Mouse (Mus musculus) embryonic facial prominence, embryonic 13.5 days (tissue): ENCODE results near the gene Dnajb6. TPM values are rescaled to one million over a fixed set of nuclear protein-coding genes. Genes with fewer than 3 reads are reported as not detected.
A peak's percentile ranks its signal among the peaks of the same experiment; 100 is the strongest.

Experiments
- ATAC-seq: fragments of 200-750 bp; cut with Nextera tagmentation; 2 replicates; pipeline ENCODE4 v1.8.0; 2017; ENCODE audit warnings: low read depth; ENCODE audit not compliant: insufficient number of reproducible peaks, insufficient read depth, low FRiP score, low TSS enrichment
- H3K27ac ChIP-seq: fragments of 300-500 bp; sonication (generic); 2 replicates; pipeline ENCODE4 v1.5.1; 2015; ENCODE audit warnings: moderate library complexity, mild to moderate bottlenecking, inconsistent platforms
- H3K27me3 ChIP-seq: fragments of 300-500 bp; sonication (generic); 2 replicates; pipeline ENCODE4 v1.6.1; 2015; ENCODE audit warnings: mild to moderate bottlenecking, inconsistent platforms
- H3K36me3 ChIP-seq: fragments of 300-500 bp; sonication (generic); 2 replicates; pipeline ENCODE4 v1.6.1; 2015; ENCODE audit warnings: mild to moderate bottlenecking, inconsistent platforms
- H3K4me1 ChIP-seq: fragments of 300-500 bp; sonication (generic); 2 replicates; pipeline ENCODE4 v1.6.1; 2015; ENCODE audit warnings: inconsistent platforms
- H3K4me2 ChIP-seq: fragments of 300-500 bp; sonication (generic); 2 replicates; pipeline ENCODE4 v1.6.1; 2015; ENCODE audit warnings: moderate library complexity, mild to moderate bottlenecking, inconsistent platforms
- H3K4me3 ChIP-seq: fragments of 300-500 bp; sonication (generic); 2 replicates; pipeline ENCODE4 v1.5.1; 2015; ENCODE audit warnings: mild to moderate bottlenecking, inconsistent platforms
- H3K9ac ChIP-seq: fragments of 300-500 bp; sonication (generic); 2 replicates; pipeline ENCODE4 v1.6.1; 2015; ENCODE audit warnings: mild to moderate bottlenecking, inconsistent platforms
- H3K9me3 ChIP-seq: fragments of 300-500 bp; sonication (generic); 2 replicates; pipeline ENCODE4 v1.6.1; 2016; ENCODE audit warnings: inconsistent platforms
- WGBS: fragments of 180-500 bp; shearing (Covaris S2); methylation state at CpG from one replicate; pipeline ENCODE4 v1.1.7; 2015; ENCODE audit warnings: mixed read lengths; 5-methylcytosine and 5-hydroxymethylcytosine counted together
- polyA plus RNA-seq: library from polyadenylated mRNA; unstranded; fragments of >200 nt; fragmentation: Nextera tagmentation; extraction: Ambion mirVana; gene quantifications from 2 replicates; pipeline ENCODE4 v1.2.1, GENCODE M21; 2015

Dnajb6 gene
- polyA plus RNA-seq, 1 experiment from 2014 or later, result 156 TPM

DNA sequence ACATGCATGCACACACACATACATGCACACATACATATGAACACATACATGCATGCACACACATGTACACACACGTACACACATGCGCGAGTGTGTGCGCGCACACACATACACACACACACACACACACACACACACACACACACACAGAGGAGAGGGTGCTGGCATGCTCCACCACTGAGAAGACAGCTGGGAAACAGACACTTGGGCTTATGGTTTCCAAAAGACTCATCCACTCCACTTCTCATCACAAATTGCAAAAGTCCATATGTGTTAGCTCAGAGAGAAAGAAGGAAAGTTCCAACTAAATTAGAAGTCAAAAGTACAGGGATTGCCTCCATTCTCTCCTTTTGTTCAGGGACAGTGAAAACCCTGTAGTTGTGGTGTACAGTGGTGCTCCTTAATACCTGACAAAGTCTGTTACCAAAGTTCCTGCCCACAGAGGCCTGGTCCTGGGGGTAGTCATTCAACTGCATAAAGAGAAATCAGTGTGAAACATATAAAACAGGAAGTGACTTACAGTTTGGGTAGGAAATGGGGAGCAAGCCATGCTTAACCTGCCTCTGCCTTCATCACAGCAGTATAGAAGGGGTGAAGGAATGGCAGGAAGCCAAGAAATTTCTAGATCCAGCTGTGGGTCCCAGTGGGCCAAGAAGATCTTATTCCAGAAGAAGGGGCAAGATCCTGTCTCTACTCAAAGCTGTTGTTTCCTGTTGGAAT is 81.2 kb downstream of the Dnajb6 start:
- Histone ChIP-seq H3K9me3 (no peaks in the 10 kb centered on the region), H3K4me3 (no peak overlapping the region), H3K4me1 (0 out of 2 replicates have a peak, but pooled peaks cover 4% of the 10 kb centered on the region), H3K27ac (no peak overlapping the region), H3K27me3 (no peaks in the 10 kb centered on the region), H3K4me2 (no peak overlapping the region), H3K36me3 (no peaks in the 10 kb centered on the region), H3K9ac (no peak overlapping the region)
- ATAC-seq, result no peak
- 97% methylated on average over 5 of the region's 5 CpGs for WGBS

GRCm38 (mm10) chr5:29817400-29817799 is 81.9 kb downstream of the Dnajb6 start:
- Histone ChIP-seq H3K4me3 (no peak overlapping the region), H3K27me3 (no peaks in the 10 kb centered on the region), H3K9me3 (no peaks in the 10 kb centered on the region), H3K9ac (no peak overlapping the region), H3K27ac (no peak overlapping the region), H3K4me2 (no peak overlapping the region), H3K4me1 (0 out of 2 replicates have a peak, but pooled peaks cover 4% of the 10 kb centered on the region), H3K36me3 (no peaks in the 10 kb centered on the region)
- 89% methylated on average over 5 of the region's 5 CpGs for WGBS
- ATAC-seq, result no peak

DNA sequence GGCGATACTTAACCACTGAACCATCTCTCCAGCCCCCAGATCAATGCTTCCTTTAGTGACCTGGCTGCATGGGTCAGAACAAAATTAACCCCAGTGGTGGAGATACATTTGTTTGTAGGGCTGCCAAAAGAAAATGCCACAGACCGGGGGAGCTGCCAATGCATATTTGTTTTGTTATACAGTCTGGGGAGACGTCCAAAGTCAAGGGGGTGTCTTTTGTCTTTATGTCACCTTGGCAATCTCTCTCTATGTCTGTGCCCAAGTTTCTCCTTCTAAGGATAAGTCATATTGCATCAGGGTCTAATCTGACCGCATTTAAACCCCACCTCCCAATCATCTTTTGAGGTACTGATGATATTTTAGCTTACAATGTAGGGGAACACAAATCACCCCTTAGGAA is 82.8 kb downstream of the Dnajb6 start:
- Histone ChIP-seq H3K9me3 (no peaks in the 10 kb centered on the region), H3K4me1 (0 out of 2 replicates have a peak, but pooled peaks cover 4% of the 10 kb centered on the region), H3K27ac (no peak overlapping the region), H3K4me3 (no peak overlapping the region), H3K36me3 (no peaks in the 10 kb centered on the region), H3K4me2 (no peak overlapping the region), H3K9ac (no peak overlapping the region), H3K27me3 (no peaks in the 10 kb centered on the region)
- no peak for ATAC-seq
- 86% methylated on average over 4 of the region's 4 CpGs for WGBS

DNA sequence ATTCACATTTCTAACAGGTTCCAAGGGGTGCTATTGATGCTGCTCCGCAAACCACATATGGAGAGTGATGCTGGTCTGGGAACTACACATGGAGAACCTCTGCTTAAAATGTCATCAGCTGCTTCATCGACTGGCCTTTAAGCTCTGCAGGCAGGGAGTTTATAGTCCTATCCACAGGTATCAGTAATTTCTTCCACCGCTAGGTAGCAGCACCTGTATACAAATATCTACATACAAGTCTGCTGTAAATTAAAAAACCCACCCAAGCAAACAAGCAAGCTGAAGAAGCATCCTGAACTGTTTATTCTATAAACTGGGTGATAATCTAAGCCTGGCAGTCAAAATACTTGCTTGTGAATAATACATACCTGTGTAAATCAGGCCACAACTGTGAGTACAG is 89.3 kb downstream of the Dnajb6 start:
- ATAC-seq, result no peak
- Histone ChIP-seq H3K4me2 (no peak overlapping the region), H3K36me3 (no peaks in the 10 kb centered on the region), H3K4me3 (no peak overlapping the region), H3K27ac (no peak overlapping the region), H3K9me3 (no peaks in the 10 kb centered on the region), H3K9ac (no peak overlapping the region), H3K4me1 (peaks cover 9% of the 10 kb centered on the region; the same call in 1 of the 2 replicates), H3K27me3 (peaks cover 8% of the 10 kb centered on the region)
- WGBS, result 34% methylated on average over 3 of the region's 3 CpGs

DNA sequence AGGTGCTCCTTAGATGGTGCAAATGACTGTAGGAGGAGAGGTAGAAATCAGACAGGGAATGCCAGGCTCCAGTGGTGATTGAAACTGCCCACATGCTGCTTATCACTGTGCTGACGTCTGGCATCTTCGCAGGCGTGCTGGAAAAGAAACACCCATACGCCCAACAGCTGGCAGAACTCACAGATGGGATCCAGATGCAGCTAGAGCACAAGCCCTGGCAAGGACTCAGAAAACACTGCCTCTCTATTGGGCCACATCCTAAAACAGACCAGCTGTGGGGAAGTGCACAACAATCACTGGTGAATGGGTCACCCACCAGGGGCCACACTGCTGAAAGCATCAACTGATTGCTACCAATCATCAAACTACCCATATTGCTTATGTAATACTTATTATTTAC is 91.3 kb downstream of the Dnajb6 start:
- Histone ChIP-seq H3K27ac (no peak overlapping the region), H3K9ac (no peak overlapping the region), H3K4me2 (no peak overlapping the region), H3K4me1 (peaks cover 9% of the 10 kb centered on the region; the same call in 1 of the 2 replicates), H3K27me3 (peaks cover 9% of the 10 kb centered on the region), H3K9me3 (no peaks in the 10 kb centered on the region), H3K4me3 (no peak overlapping the region), H3K36me3 (no peaks in the 10 kb centered on the region)
- peak; percentile 48; the same call in 1 of the 2 replicates for ATAC-seq
- 16% methylated on average over 4 of the region's 4 CpGs for WGBS

DNA sequence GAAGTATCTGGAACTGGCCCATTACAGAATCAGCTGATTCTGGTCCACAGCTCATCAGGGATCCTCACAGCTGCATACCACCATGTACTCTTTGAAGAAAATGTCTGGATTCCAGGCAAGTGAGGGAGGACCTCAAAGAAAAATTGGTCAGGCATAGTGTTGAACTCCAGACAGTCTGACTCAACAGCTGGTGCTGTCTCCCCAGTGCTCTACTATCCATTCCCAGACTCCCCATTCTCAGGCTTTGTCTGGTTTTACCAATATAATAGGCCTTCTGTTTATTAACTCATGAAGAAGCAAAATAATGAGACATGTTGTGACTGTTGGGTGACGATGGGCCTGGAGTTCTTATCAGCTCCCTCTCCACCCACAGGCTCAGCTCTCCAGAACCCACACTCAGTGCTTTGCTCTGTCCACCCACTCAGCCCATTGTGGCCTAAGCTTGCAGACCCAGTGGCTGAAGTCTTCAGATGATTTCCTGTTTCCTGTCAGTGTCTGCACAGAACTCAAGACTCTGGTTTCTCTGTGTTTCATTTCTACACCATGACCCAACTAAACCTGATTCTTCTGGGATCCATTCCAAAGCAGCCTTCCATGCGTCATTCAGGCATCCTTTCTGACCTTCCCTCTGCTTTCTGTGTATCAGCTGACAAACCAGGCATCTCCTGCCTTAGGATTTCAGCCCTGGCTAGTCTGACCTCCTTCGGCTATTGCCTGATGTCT is 107.1 kb downstream of the Dnajb6 start:
- H3K4me2 ChIP-seq, result no peak overlapping the region
- no peak overlapping the region for H3K27ac ChIP-seq
- no peaks in the 10 kb centered on the region for H3K9me3 ChIP-seq
- H3K4me1 ChIP-seq, result no peaks in the 10 kb centered on the region
- no peak overlapping the region for H3K4me3 ChIP-seq
- no peaks in the 10 kb centered on the region for H3K36me3 ChIP-seq
- no peak overlapping the region for H3K9ac ChIP-seq
- ATAC-seq, result no peak
- WGBS, result 63% methylated on average over 3 of the region's 3 CpGs
- no peaks in the 10 kb centered on the region for H3K27me3 ChIP-seq

DNA sequence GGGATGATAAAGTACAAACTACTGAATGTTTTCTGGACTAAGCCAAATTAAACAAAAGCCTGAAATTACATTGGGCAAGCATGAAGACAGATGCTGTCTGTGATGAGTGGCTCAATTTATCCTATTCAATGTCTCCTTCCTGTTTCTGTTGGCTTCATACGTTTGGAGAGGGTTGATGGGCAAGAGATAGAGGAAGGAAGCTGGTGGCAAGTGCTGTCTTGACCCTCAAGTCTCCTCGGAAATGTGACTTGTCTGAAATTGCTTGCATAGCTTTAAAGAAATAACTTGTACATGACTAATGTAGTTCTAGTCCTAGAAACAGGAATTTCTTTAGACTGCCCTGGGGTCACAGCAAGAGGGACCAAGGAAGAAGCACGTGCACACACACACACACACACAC is 109.5 kb downstream of the Dnajb6 start:
- Histone ChIP-seq H3K27ac (no peak overlapping the region), H3K9ac (no peak overlapping the region), H3K4me2 (no peak overlapping the region), H3K4me3 (no peak overlapping the region), H3K4me1 (no peaks in the 10 kb centered on the region), H3K36me3 (no peaks in the 10 kb centered on the region), H3K9me3 (no peaks in the 10 kb centered on the region), H3K27me3 (no peaks in the 10 kb centered on the region)
- no peak for ATAC-seq
- 56% methylated on average over 3 of the region's 3 CpGs for WGBS

DNA sequence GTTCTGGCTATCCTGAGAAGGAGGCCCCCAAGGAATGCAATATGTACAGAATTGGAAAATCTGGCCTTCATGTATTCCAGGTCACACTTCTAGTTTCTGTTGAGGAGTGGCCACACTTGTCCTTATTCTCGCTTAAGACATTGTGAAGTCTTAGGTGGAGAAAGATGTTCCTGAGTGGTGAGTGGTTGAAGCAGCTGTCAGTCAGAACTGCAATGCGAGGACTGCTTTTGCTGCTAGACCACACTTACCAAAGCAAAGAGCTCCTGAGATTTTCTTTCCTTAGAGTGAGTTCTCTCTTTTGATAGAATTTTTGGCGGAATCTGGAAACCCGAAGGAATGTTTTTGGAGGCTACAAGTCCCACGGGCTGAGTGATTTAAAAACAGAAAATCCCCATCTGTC is 112.0 kb downstream of the Dnajb6 start:
- no peaks in the 10 kb centered on the region for H3K27me3 ChIP-seq
- H3K4me2 ChIP-seq, result no peak overlapping the region
- no peak overlapping the region for H3K27ac ChIP-seq
- H3K4me1 ChIP-seq, result no peaks in the 10 kb centered on the region
- H3K36me3 ChIP-seq, result no peaks in the 10 kb centered on the region
- no peaks in the 10 kb centered on the region for H3K9me3 ChIP-seq
- 80% methylated on average over 5 of the region's 5 CpGs for WGBS
- H3K4me3 ChIP-seq, result no peak overlapping the region
- ATAC-seq, result no peak
- no peak overlapping the region for H3K9ac ChIP-seq

- H3K4me3 ChIP-seq, result no peak overlapping the region
- H3K9me3 ChIP-seq, result no peaks in the 10 kb centered on the region
- WGBS, result 72% methylated on average over 2 of the region's 2 CpGs
- no peaks in the 10 kb centered on the region for H3K36me3 ChIP-seq
- H3K27ac ChIP-seq, result no peak overlapping the region
- no peaks in the 10 kb centered on the region for H3K4me1 ChIP-seq
- H3K27me3 ChIP-seq, result no peaks in the 10 kb centered on the region
- H3K9ac ChIP-seq, result no peak overlapping the region
- ATAC-seq, result no peak
- H3K4me2 ChIP-seq, result no peak overlapping the region
These were observed 112.6 kb downstream of the Dnajb6 start for GRCm38 (mm10) chr5:29848091-29848490.

- Histone ChIP-seq H3K9ac (no peak overlapping the region), H3K4me1 (no peaks in the 10 kb centered on the region), H3K4me3 (no peak overlapping the region), H3K9me3 (no peaks in the 10 kb centered on the region), H3K4me2 (no peak overlapping the region), H3K27me3 (no peaks in the 10 kb centered on the region), H3K36me3 (no peaks in the 10 kb centered on the region), H3K27ac (no peak overlapping the region)
- WGBS, result 59% methylated on average over 8 of the region's 8 CpGs
- ATAC-seq, result no peak
These were observed 116.9 kb downstream of the Dnajb6 start for GRCm38 (mm10) chr5:29852376-29852775.

DNA sequence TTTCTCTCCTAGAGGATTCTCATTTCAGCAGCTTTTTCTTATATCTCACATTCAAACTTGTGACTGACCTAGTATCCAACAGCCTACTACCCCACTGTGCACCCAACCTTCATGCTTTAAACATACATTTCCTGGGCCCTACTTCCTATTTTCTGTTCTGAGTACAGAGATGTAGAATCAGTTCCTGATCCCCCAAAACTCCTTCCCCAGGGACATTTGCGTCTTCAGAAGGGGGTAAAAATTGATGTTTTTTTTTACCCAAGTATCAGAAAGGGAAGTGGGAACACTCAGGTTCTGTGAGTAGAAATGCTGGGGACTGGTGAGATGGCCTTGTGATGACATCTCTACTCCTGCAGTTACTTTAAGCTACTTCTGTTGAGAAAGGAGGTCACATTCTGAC is 117.5 kb downstream of the Dnajb6 start:
- no peak for ATAC-seq
- no peak overlapping the region for H3K27ac ChIP-seq
- H3K9ac ChIP-seq, result no peak overlapping the region
- no peaks in the 10 kb centered on the region for H3K9me3 ChIP-seq
- no peaks in the 10 kb centered on the region for H3K36me3 ChIP-seq
- H3K4me2 ChIP-seq, result no peak overlapping the region
- H3K4me1 ChIP-seq, result no peaks in the 10 kb centered on the region
- no peaks in the 10 kb centered on the region for H3K27me3 ChIP-seq
- WGBS, result 93% methylated on average over 1 of the region's 1 CpGs
- H3K4me3 ChIP-seq, result no peak overlapping the region

- no peak for ATAC-seq
- H3K4me3 ChIP-seq, result no peak overlapping the region
- no peaks in the 10 kb centered on the region for H3K36me3 ChIP-seq
- no peaks in the 10 kb centered on the region for H3K27me3 ChIP-seq
- no peak overlapping the region for H3K27ac ChIP-seq
- H3K9ac ChIP-seq, result no peak overlapping the region
- no peaks in the 10 kb centered on the region for H3K9me3 ChIP-seq
- WGBS, result 80% methylated on average over 5 of the region's 5 CpGs
- H3K4me1 ChIP-seq, result no peaks in the 10 kb centered on the region
- H3K4me2 ChIP-seq, result no peak overlapping the region
These were observed 118.9 kb downstream of the Dnajb6 start for GRCm38 (mm10) chr5:29854376-29854775.
